Mouse (Mus musculus) ES-Bruce4 (cell line): ENCODE measurements around the gene Hlx.

Experiments used
- CTCF ChIP-seq: IDR thresholded peaks from one replicate; pipeline ENCODE4 v1.8.1; 2011; ENCODE audit warnings: low read depth, low read length
- POLR2A ChIP-seq: IDR thresholded peaks from one replicate; pipeline ENCODE4 v1.8.1; 2011; ENCODE audit warnings: low read length; ENCODE audit not compliant: insufficient read depth

DNA sequence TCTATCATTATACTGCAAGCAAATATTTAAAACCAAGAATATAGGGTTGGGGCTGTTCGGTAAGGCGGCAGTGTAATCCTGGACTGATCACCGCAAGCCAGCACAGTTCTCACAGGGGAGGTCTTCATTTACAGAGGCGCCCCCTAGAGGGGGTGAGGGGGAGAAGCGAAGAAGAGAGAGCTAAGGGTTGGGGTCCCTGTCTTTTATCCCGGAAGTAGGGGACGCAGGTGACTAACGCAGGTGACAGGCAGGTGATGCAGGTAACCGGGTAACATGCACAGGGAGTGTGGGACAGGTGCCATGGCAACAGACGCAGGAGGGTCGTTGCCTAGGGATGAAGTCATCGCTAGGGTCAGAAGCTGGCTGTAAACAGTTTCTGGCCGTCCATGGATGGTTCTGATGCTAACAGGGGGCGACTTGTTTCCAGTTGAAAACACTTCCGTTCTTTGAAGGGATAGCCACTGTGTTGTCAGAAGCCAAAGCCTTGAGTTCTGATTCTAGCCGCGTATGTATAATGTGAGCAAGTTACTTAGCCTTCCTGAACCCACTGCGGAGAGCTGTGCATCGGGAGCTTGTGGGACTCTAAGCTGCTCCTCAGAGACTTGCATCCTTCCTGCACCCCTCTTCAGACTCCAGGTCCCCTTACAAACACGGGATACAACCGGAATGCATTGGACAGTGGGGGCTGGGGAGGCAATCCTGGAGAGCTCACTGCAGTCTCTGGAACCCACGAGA lies 44.8 kb upstream of the Hlx start:
- TF ChIP-seq CTCF = peak; percentile 43
- TF ChIP-seq POLR2A = no peak
